Mouse (Mus musculus): Measurements from ENCODE around the gene A030005K14Rik. TPM values are rescaled to one million over a fixed set of nuclear protein-coding genes. Genes with fewer than 3 reads are reported as not detected.

Gene A030005K14Rik
- polyA plus RNA-seq, 1 experiment from 2014 or later, result not detected

- Histone ChIP-seq H3K9me3 (ENCODE audit: control insufficient read depth, low read length) (no peaks in the 10 kb centered on the region), H3K27ac (ENCODE audit: low read depth, low read length) (no peak overlapping the region), H3K4me3 (ENCODE audit: low read depth, low read length) (no peak overlapping the region), H3K4me1 (replicated peaks; ENCODE audit: control insufficient read depth, insufficient read depth, low read length) (no peaks in the 10 kb centered on the region), H3K36me3 (ENCODE audit: control insufficient read depth, insufficient read depth, low read length) (no peaks in the 10 kb centered on the region), H3K9ac (ENCODE audit: low read depth, low read length) (no peak overlapping the region), H3K27me3 (ENCODE audit: control insufficient read depth, insufficient read depth, low read length) (no peaks in the 10 kb centered on the region), H3K4me2 (replicated peaks; ENCODE audit: low read depth, low read length) (no peak overlapping the region)
- DNase-seq (ENCODE audit: low spot score), result no peak
- 72% methylated on average over 1 of the region's 1 CpGs for WGBS
- ATAC-seq (ENCODE audit: low FRiP score), result no peak
Measured at GRCm38 (mm10) chr1:83016556-83016955, 42.6 kb downstream of the A030005K14Rik start.

- H3K27ac ChIP-seq (ENCODE audit: low read depth, low read length), result no peak overlapping the region
- H3K36me3 ChIP-seq (ENCODE audit: control insufficient read depth, insufficient read depth, low read length), result no peaks in the 10 kb centered on the region
- ATAC-seq (ENCODE audit: low FRiP score) (no peak), DNase-seq (ENCODE audit: low spot score) (no peak)
- 78% methylated on average over 10 of the region's 10 CpGs for WGBS
- no peaks in the 10 kb centered on the region for H3K4me1 ChIP-seq (replicated peaks; ENCODE audit: control insufficient read depth, insufficient read depth, low read length)
- H3K9me3 ChIP-seq (ENCODE audit: control insufficient read depth, low read length), result no peaks in the 10 kb centered on the region
- no peak overlapping the region for H3K4me2 ChIP-seq (replicated peaks; ENCODE audit: low read depth, low read length)
- no peaks in the 10 kb centered on the region for H3K27me3 ChIP-seq (ENCODE audit: control insufficient read depth, insufficient read depth, low read length)
- H3K9ac ChIP-seq (ENCODE audit: low read depth, low read length), result no peak overlapping the region
- H3K4me3 ChIP-seq (ENCODE audit: low read depth, low read length), result no peak overlapping the region
Measured at GRCm38 (mm10) chr1:83015329-83015879, 43.8 kb downstream of the A030005K14Rik start.

GRCm38 (mm10) chr1:83014477-83014876, 44.7 kb downstream of the A030005K14Rik start:
- 93% methylated on average over 3 of the region's 3 CpGs for WGBS
- ATAC-seq (ENCODE audit: low FRiP score), result no peak

More at GRCm38 (mm10) chr1:83014477-83014876, 44.7 kb downstream of the A030005K14Rik start:
- H3K27ac ChIP-seq (ENCODE audit: low read depth, low read length), result no peak overlapping the region
- no peak for DNase-seq (ENCODE audit: low spot score)
- H3K4me1 ChIP-seq (replicated peaks; ENCODE audit: control insufficient read depth, insufficient read depth, low read length), result no peaks in the 10 kb centered on the region
- H3K4me3 ChIP-seq (ENCODE audit: low read depth, low read length), result no peak overlapping the region
- H3K36me3 ChIP-seq (ENCODE audit: control insufficient read depth, insufficient read depth, low read length), result no peaks in the 10 kb centered on the region
- no peak overlapping the region for H3K4me2 ChIP-seq (replicated peaks; ENCODE audit: low read depth, low read length)
- H3K9me3 ChIP-seq (ENCODE audit: control insufficient read depth, low read length), result no peaks in the 10 kb centered on the region
- no peak overlapping the region for H3K9ac ChIP-seq (ENCODE audit: low read depth, low read length)
- H3K27me3 ChIP-seq (ENCODE audit: control insufficient read depth, insufficient read depth, low read length), result no peaks in the 10 kb centered on the region

Other genes starting within 250 kb of the A030005K14Rik start
- 47.2 and 54.4 TPM in 2 replicates for gene Agfg1, start 219.9 kb downstream of the A030005K14Rik start, polyA plus RNA-seq (2014; fragmentation: Nextera tagmentation; extraction: Ambion mirVana)
- gene A030005L19Rik, start 146.1 kb downstream of the A030005K14Rik start, polyA plus RNA-seq (2014; fragmentation: Nextera tagmentation; extraction: Ambion mirVana), result 0.20 TPM in 1 of 2 replicates, not detected in the other
- gene A030014E15Rik, start 134.5 kb downstream of the A030005K14Rik start, polyA plus RNA-seq (2014; fragmentation: Nextera tagmentation; extraction: Ambion mirVana), result not detected in 2 replicates
- gene Gm6217, start 128.0 kb downstream of the A030005K14Rik start, polyA plus RNA-seq (2014; fragmentation: Nextera tagmentation; extraction: Ambion mirVana), result not detected in 2 replicates
- not detected in 2 replicates for gene A030003K21Rik, start 116.0 kb downstream of the A030005K14Rik start, polyA plus RNA-seq (2014; fragmentation: Nextera tagmentation; extraction: Ambion mirVana)
- not detected in 2 replicates for gene Gm7544, start 103.4 kb downstream of the A030005K14Rik start, polyA plus RNA-seq (2014; fragmentation: Nextera tagmentation; extraction: Ambion mirVana)
- gene Gm47955, start 99.1 kb downstream of the A030005K14Rik start, polyA plus RNA-seq (2014; fragmentation: Nextera tagmentation; extraction: Ambion mirVana), result not detected in 2 replicates
- gene Gm47959, start 58.8 kb downstream of the A030005K14Rik start, polyA plus RNA-seq (2014; fragmentation: Nextera tagmentation; extraction: Ambion mirVana), result not detected in 2 replicates
- 0.20 and 0.34 TPM in 2 replicates for gene Slc19a3, start 20.9 kb downstream of the A030005K14Rik start, polyA plus RNA-seq (2014; fragmentation: Nextera tagmentation; extraction: Ambion mirVana)
- gene Krtap28-10, start 16.9 kb downstream of the A030005K14Rik start, polyA plus RNA-seq (2014; fragmentation: Nextera tagmentation; extraction: Ambion mirVana), result not detected in 2 replicates
- gene Gm47969, start 14.4 kb downstream of the A030005K14Rik start, polyA plus RNA-seq (2014; fragmentation: Nextera tagmentation; extraction: Ambion mirVana), result not detected in 2 replicates
- gene Krtap28-13, start 1.6 kb upstream of the A030005K14Rik start, polyA plus RNA-seq (2014; fragmentation: Nextera tagmentation; extraction: Ambion mirVana), result not detected in 2 replicates
- gene Ccl20, start 57.4 kb upstream of the A030005K14Rik start, polyA plus RNA-seq (2014; fragmentation: Nextera tagmentation; extraction: Ambion mirVana), result not detected in 2 replicates
- 0.63 and 0.83 TPM in 2 replicates for gene Daw1, start 100.4 kb upstream of the A030005K14Rik start, polyA plus RNA-seq (2014; fragmentation: Nextera tagmentation; extraction: Ambion mirVana)

Measured in hindbrain, embryonic 11.5 days (tissue).